Mouse (Mus musculus): ENCODE measurements around the gene Gp1bb.

Gene Gp1bb

DNA sequence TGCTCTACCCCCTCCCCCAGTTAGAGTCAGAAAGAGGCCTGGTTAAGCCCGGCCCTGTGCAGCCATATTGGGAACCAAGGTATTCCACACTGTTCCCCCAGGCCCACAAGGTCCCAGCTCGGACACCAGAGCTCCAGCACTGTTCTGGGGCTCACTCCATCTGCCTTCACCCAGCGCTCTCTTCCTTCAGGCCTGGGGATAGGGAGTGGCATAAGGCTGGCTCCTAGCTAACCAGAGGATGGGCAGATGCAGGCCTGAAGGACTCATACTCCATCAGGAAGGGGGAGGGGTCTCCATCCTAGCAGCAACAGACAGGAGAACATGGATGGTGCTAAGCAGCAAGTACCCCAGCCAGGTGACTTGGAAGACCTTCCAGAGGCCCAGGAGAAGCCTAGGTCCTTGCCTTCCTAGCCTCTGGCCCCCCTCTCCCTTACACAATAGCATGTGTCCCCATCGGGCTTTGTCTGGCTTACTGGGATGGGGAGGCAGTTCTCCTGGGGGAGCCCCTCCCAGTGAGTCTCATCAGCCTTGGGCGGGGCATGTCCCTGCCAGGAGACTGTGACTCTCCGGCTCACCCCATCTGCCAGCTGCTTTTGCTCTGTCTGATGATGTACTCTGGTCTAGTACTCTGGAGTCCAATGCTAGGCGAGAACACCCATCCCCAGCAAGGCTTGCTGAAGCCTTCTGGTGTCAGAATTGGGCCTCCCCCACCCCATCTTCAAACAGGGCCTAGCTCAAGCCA is 6.2 kb upstream of the Gp1bb start:
- DNase-seq: peak; percentile 26

DNA sequence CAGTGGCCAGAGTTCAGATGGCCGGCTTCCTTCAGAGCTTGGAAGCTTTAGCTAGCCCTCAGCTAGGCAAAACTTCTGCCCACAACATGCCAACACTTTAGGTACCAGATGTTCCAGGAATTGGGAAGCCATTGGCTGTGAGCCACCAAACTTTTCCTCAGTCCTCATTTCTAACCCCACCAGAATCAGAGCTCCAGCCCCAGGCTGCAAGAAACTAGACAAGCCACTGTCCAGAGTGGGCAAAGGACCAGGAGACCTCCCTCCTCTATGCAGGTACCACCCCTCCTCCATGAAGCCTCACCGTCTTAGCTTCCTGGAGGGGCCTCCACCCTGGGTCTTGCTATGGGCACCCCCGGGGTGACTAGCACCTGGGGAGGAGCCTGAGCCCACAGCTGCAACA is 5.0 kb upstream of the Gp1bb start:
- peak; percentile 54 for DNase-seq

DNA sequence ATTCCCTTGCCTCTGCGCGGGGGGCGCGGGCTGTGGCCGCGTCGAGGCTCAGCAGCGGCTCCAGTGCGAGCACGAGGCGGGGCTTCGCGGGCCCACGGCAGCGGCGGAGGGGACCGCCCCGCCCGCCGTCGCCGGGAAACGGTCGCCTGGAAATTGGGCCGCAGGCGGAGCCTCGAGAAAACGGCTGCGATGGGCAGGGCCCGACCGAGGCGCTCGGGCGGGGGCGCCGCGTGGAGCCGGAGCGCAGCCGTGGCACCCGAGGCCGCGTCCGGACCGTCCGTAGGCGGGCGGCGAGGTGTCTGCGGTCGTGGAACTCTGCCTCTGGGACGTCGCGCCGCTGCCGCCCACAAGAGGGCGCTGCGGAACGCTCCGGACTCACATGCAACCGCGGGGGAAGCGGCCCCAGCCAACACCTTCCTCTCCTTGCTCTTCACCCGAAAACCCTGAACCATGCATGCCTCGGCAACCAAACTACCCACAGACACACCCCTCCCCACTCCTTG is 4.2 kb upstream of the Gp1bb start, which contains the start of gene Gm49601:
TSS of gene Gm49601 (minus strand) at position 52 of the 503 bp plus-strand sequence.
- peak; percentile 89 for DNase-seq

DNA sequence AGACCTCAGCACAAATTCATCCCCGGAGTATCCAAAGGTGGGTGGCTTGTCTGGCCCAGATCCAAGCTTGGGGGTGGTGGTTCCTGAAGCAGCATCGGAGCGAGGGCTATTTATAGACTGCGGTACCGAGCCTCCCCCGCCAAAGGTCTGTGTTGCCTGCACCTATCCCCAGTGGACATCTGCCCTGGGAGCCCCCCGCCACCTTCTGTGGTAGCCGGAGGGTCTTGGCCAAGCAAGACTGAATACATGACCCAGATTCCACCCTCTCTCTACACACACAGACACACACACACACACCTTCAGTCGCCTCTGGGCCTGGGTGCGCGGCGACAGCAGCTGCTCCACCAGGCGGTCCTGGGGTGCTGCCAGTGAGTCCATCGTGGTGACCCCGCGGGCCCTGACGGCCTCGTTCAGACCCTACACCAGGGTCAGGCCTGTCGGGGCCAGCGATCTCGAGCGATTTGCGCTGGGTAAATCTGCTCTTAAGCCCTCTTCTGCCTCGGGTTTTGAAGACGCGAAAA is 3.6 kb upstream of the Gp1bb start:
- peak; percentile 64 for DNase-seq

DNA sequence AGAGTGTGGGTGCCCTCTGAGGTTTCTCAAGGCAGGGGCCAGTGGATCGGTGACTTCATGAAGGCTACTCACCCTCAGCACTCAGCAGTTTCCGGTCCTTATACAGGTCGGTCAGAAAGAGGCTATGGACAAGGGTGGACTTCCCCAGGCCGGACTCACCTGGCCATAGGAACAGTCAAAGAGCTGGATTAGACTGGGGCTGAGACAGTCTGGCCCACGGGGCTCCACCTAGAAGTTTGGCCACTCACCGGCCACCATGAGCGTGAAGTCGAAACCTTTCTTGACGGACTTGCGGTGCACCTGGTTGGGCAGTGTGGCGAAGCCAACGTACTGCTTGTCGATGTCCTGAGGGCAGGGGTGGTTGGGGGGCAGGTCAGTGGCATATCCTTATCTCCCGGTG is 2.9 kb upstream of the Gp1bb start:
- DNase-seq: peak; percentile 37

DNA sequence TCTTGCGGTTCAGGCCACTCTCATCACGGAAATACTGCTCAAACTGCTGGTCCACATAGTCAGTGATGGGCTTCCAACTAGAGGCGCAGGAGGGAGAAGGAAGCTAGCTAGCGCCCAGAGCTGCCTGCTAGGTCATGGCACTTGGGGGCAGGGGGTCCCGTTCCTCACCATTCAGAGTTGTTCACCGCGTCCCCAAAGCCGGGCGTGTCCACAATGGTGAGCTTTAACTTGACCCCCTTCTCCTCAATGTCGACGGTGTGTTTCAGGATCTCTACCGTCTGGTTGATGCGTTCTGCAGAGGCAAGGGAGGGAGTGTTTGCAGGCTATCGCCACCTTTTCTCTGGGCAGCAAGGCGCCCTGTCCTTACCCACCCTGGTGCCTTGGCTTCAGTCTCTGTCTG is 2.4 kb upstream of the Gp1bb start:
- DNase-seq: peak; percentile 25

DNA sequence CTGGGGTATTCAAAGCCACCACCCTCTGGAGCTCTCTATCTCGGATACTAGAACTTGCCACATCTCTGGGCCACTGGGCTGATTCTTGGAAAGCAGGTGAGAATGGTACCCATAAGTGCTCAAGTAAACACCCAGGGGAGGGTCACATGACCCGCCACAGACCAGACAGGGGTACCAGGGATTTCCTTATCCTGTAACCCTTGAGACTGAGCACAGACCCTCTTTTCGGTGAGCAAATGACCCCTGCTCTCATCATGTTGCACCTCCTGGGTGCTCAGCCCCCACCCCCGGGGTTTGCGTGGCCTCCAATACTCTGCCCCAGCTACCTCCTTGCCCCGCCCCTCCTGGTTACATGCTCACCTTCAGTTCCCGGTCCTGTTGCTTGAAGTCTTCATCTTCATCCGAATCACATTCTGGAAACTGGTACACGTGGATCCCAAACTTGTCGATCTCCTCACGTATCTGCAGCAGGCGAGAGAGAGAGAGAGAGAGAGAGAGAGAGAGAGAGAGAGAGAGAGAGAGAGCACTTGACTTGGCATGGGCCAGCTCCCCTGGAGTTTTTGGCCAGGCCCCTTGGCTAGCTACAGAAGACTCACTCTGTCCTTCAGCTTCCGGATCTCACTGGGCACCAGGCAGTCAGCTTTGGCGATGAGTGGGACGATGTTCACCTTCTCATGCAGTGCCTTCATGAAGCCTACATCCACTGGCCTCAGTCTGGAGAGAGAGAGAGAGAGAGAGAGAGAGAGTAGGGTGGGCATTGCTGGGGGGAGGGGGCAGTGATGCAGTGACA is 1.7 kb upstream of the Gp1bb start:
- DNase-seq: peak; percentile 51

DNA sequence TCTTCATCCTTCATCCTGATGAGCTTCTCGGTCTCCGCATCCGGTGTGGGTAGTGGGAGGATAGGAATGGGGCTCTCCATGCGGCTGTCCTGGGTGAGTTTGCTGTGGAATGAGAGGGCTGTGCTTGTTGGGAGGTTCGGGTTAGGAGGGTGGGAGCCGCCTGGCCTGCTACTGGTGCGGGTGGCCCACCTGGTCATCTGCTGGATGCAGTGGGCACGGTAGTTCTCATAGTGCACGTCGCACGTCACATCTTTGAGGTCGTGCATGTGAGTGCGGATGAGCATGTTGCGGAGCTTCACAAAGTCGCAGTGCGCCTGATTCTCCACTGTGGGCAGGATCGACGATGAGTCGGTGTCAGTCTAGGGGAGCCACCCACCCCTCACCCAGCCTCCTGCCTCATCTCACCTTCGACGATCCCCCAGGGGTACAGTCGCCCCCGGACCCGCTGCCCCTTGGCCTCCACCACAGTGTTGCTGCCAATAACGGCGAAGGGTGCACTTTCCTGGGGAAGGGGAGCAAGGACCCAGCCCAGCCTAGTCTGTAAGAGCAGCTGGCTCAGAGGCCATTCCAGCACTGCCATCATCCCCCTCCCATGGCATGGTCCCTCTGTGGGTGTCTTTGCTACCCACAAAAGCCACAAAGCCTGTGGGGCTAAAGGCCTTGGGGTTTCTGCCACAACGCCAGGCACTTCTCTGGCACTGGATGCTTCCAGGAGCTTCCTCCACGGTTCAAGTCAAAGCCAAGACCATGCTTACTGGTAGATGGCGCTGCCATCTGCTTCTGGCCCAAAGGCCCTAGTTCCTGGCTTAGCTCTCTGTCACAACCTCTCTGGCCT is 930 bp upstream of the Gp1bb start:
- peak; percentile 31 for DNase-seq

DNA sequence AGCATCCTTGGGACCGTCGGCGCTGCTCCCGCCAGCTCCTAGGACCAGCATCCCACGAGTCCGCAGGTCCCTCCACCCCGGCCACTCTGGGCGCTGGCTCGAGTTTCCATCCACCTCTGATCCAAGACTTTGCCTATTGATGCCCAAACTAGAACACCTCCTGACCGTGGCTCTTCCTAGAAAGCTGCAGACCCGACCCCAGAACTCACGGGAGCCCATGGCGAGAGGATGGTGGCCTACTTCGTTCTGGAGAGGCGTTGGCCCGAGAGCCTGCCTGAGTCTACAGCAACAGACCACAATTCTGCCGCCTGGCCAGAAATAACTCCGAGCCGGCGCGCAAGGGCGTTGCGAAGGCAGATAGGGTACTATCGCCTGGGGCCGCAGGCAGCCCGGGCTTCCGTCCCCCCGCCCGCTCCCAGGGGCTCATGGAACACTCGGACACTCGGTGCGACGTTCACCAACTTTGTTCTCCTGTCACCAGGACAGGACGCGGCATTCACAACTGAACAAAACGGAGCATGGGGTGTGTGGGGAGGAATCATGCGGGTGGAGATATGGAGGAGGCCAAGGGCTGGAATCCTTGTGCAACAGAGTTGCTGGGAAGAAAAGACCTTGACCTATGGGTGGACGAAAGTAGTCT is 721 bp downstream of the Gp1bb start:
- DNase-seq: peak; percentile 32

DNA sequence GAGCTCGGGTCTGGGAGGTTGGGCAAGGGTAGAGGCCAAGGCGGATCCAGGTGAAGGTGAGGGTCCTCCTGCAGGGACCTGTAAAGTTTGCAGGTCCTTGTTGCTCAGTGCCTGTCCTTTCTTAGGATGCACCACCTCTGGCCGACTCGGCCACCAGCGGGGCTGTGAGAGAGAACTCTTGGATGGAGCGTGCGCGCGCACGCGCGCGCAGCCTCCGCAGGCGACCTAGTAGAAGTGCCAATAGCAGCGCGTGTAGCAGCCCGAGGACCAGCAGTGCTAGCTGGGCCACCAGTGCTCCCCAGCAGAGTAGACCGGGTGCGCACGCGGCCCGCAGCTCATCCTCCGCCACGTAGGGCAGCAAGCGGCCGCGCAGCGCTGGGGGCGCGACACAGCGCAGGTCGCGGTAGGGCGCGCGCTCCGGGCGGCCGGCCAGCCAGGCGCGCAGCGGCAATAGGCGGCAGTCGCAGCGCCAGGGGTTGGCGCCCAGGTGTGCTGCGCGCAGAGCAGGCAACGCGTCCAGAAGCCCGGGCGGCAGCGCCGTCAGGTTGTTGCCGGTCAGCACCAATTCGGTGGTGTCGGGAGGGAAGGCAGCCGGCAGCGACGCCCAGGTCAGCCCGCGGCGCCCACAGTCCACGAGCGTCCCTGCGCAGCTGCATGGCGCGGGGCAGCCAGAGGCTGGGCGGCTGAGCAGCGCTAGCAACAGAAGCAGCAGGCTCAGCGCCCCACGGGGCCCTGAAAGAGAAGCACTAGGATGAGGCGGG is 1.4 kb downstream of the Gp1bb start:
- peak; percentile 59 for DNase-seq

DNA sequence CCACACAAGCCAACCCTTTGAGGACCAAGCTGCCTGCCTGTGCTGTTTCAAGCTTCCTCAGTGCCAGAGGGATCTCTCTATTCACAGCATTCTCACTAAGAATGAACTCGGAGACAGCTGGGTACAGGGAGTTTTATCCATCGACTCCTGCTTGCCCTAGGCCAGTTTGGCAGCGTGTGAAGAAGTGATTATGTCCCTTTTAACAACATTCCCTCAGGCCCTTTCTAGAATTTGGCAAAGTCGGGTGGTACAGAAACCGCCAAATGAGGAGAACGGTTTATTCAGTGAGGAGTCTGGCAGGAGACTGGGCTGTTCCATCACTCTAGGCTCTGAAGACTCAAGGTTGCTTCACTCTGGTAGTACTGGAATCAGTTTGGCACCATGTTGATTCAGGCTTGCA is 2.0 kb downstream of the Gp1bb start:
- DNase-seq: no peak

DNA sequence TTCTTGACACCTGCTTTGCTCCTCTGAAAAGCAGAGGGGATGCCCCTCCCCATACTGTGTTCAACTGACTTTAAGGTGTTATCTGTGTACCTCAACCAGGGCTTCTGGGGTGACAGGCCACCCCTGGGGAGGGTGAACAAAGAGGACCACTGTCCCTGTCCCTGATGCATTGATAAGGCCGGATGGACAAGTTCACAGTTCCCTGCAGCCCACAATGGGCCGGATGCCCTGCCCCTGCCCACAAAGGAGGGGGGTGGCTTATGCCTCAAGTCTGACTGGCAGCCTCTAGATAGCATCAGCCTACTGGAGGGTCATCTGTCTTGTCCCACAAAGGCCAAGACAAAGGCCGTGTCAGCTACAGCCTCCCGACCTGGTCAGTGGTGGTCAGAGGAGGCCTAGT is 3.1 kb downstream of the Gp1bb start:
- no peak for DNase-seq

DNA sequence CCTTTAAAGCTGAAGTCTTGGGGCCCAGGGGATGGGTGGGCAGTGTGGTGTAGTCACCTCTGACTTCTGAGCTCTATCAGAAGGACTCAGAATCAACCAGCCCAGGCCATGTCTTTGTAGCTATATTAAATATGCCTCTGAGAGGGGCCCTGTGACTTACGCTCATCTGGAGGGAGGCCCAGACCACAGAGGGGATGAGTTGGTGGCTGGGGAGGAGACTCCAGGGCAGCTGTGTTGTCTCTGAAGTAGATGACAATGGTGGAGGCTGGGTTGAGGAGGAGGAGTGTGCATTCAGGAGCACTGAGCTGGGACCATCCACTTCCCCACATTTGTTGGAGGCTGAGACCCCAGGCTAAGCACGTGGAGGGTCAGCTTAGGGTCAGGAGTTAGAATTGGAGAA is 3.9 kb downstream of the Gp1bb start:
- no peak for DNase-seq

DNA sequence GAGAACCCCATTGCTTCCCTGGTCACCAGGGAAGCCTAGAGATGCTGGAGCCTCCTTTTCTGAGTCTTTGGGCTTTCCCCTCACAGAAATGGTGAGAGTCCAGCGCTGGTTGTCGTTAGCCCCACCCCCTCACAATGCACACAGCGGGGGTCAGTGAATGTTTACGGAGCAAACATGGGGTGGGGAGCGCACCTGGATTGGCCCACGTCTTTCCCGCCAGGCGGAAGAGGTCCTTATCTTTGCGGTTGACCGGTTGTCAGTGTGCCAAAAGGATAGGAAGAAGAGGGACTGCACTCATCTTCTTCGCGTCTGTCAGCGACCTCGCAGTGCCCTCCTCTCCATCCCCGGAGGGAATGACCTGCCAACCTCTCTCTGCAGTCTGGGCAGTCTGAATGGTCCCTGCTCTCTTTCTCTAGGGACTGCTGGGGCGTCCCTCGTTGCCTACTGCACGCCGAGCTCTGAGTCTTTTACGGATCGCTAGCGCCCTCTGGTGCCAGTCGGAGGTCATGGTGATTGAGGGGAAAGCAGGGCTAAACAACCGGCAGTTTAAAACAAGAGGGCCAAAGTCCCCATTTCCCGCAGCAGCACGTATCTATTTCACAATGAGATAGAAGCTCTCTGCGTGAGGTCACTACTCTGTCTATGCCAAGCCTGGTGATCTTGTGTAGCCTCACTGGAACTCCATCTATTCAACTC is 4.7 kb downstream of the Gp1bb start:
- peak; percentile 89 for DNase-seq

DNA sequence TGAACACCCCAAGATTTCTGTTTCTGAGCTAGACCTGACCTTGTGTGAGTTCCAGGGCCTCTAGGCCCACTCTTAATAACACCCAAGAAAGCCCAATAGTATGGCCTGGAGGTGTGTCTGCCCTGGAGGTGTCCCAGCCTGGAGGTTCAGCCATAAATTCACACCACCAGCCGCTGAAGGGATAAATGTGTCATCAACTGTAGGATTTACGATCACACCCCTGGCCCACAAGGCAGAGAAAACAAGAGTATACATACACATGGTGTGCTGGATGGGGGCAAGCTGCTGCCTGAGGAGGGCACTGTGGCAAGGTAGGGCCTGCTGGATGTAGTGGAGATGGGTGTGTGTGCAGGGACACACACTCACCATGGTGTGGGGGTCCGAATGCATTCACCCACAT is 8.9 kb downstream of the Gp1bb start:
- DNase-seq: no peak

DNA sequence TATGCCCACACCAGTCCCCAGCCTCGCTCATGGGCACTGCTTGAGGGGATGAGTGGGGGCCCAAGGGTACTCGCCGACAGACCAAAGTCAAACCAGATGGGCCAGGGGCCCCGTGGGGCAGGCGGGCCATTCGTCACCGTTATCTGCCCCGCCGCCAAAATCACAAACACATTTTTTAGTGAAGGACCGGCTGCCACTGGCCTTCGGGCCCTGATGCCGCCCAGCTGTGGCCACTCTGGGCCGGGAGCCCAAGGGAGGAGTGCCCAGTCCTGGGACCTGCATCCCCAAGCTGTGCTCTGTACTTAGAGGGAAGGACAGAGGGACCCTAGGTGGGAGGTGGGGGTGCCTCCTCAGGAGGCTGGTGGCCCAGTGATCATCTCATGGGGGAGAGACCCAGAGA is 10.5 kb downstream of the Gp1bb start:
- no peak for DNase-seq

DNA sequence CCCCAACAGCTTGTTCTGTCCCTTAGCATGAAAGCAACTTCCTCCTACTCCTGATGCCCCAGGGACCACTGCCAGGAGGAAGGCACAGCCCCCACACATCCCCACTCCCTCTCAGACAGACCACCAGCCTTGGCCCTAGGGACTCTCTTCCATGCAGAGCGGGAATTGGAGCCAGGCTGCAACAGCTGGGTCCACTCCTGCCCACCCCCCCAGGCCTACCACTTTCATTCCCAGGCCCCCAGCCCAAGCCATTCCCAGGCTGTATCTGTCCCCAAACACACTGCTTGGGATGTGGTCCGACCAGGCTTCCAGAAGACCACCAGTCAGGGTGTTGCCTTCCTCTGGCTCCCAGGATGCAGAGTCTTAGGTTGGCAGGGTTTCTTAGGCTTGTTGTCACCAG is 13.1 kb downstream of the Gp1bb start:
- no peak for DNase-seq

DNA sequence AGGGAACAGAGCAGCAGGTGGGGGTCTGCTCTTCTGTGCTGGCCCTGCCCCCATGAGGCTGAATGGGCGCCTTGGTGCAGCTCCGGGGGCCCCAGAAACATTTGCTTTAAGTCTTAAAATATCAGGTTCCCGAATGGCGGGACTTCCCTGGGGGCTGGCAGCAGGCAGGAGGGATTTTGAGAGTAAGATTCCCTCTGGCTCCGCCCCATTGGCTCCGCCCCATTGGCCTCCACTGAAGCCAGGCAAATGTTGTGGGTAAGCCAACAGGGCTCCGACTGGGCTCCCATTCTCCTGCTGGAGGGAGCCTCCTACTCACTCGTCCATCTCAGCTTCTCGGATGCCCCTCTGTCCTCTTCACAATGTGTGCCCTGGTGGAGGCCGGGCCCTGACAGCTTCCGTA is 14.0 kb downstream of the Gp1bb start:
- no peak for DNase-seq

DNA sequence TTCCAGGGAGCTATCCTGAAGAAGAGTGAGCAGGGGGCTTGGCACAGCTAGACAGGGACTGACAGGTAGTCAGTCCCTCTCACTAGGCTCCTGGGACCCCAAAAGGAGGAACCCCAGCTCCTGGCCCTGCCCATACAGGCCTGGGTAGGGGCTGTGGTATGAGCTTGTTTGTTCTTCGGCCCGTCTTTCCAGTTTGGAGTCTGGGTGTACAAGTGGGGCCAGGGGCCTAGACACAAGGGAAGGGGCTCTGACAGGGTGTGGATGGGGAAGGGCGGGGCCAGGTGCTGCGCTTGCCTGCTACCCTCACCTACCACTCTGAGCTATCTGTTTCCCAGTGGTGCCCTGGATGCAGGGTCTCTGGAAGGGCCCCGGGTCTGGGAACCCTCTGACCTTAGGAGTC is 16.5 kb downstream of the Gp1bb start:
- DNase-seq: no peak

DNA sequence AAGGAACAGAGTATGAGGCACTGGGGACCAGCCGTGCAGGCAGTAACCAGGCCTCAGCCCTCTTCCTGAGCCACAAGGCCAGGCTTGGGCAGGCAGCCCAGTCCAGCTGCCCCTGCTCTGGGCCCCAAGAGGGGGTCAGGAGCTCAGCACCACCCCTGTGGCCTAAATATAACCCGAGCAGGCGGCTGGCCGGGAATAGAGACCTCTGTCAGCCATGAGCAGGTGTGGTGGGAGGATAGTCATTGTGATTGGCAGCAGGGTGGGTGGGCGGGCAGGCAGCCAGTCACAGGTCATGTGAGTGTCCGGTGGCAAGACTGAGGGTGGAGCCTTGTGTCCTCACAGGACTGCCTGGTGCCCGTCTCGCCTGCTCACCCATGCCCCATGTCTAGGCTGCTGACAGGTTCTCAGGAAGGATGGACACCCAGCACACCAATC is 17.9 kb downstream of the Gp1bb start:
- DNase-seq: no peak

DNA sequence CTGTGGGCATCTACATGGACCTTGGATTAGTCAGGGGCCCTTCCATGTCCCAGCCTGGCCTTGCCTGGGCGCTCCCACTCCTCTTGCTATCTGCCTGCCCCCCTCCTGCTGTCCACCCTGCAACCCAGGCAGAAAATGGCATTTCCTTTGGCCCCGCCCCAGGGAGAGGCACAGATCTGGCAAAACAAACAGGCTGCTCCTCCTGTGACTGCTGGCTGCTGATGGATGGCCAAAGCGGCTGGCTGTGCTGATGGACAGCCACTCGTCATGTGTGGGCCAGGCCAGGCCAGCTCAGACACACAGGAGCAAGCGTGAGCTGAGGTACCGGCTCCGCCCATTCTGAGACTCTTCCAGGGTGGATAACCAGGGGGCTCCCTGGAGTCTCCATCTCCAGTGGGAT is 20.8 kb downstream of the Gp1bb start:
- no peak for DNase-seq
